Mouse (Mus musculus): Measurements from ENCODE around the gene Ust. TPM values are rescaled to one million over a fixed set of nuclear protein-coding genes. Genes with fewer than 3 reads are reported as not detected.

Ust gene
- polyA plus RNA-seq, 1 experiment from 2014 or later: 3.4 TPM

DNA sequence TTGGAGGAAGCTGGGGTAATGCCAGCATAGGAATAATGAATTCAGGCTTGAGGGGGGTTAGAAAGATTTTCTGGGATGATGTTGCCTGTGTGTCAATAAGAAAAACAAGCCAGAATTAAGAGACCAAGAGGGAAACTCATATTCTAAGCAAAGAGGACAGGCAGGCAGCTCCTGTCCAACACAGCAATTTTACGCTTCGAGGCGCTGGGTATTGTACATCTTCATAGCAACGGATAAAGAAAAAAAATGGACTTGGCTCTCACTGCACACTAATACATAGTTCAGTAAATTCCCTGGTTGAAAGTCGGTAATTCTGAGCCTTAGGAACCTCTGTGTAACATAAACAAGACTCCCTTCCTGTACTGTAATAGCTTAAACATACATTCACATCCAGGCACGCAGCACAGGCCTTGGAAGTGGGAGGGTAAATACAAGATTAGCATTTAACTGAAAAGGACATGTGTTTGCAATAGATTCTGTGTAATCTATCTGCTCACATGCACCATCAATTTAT is 99.1 kb downstream of the Ust start:
- Histone ChIP-seq H3K36me3 (ENCODE audit: control insufficient read depth, insufficient read depth, low read length) (no peaks in the 10 kb centered on the region), H3K4me3 (replicated peaks; ENCODE audit: low read length) (no peak overlapping the region), H3K27ac (ENCODE audit: low read length) (0 out of 2 replicates have a peak overlapping the region, but pooled peaks have one; percentile 34), H3K9ac (ENCODE audit: low read length) (no peak overlapping the region), H3K4me1 (ENCODE audit: control insufficient read depth, insufficient read depth, low read length) (peaks cover 4% of the 10 kb centered on the region; the same call in 1 of the 2 replicates), H3K27me3 (ENCODE audit: control insufficient read depth, insufficient read depth, low read length) (no peaks in the 10 kb centered on the region), H3K4me2 (ENCODE audit: low read depth, low read length) (no peak overlapping the region), H3K9me3 (replicated peaks; ENCODE audit: control insufficient read depth, low read length) (no peaks in the 10 kb centered on the region)
- WGBS: 34% methylated on average over 6 of the region's 6 CpGs
- peak; percentile 66; the same call in 1 of the 2 replicates for ATAC-seq (ENCODE audit: insufficient read depth, low FRiP score)

DNA sequence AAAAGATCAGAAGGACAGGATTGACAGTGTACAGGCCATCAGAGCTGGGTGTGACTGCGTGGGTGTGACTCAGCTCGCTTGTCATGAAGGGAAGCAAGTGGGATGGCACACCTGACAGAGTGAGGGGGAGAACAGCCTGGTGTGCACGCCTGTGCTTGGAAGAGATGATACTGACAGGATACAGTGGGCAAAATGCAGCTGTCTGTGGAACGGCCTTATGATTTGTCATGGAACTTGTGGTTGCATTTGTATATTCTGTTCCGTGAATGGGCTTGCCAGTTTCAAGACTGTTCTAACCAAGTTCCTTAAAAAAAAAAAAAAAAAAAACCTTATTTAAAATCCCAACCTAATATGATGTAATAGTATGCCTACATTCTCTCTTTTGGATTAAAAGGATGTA is 103.2 kb downstream of the Ust start:
- Histone ChIP-seq H3K9ac (ENCODE audit: low read length) (no peak overlapping the region), H3K4me2 (ENCODE audit: low read depth, low read length) (no peak overlapping the region), H3K9me3 (replicated peaks; ENCODE audit: control insufficient read depth, low read length) (no peaks in the 10 kb centered on the region), H3K4me1 (ENCODE audit: control insufficient read depth, insufficient read depth, low read length) (peaks cover 4% of the 10 kb centered on the region; the same call in 1 of the 2 replicates), H3K27ac (ENCODE audit: low read length) (no peak overlapping the region), H3K27me3 (ENCODE audit: control insufficient read depth, insufficient read depth, low read length) (no peaks in the 10 kb centered on the region), H3K36me3 (ENCODE audit: control insufficient read depth, insufficient read depth, low read length) (no peaks in the 10 kb centered on the region), H3K4me3 (replicated peaks; ENCODE audit: low read length) (no peak overlapping the region)
- 75% methylated on average over 5 of the region's 5 CpGs for WGBS
- ATAC-seq (ENCODE audit: insufficient read depth, low FRiP score): no peak

DNA sequence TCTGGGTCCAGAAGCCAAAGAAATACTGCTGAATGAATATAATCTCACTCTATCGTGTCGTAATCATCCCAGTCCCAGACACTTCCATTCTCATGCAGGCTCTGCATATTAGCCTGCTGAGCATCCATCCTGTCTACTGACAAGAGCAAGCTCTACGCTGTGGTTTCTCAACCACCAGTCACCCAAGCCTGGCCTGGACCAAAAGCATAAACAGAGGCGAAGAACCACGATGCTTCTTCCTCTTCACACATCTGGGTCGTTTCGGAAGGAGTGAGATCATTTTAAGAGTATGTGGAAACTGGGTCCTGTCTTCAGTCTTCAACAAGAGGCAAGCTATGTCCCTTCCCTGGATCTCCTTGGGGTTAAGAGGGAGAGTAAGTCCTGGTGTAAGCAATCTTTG is 103.6 kb downstream of the Ust start:
- no peaks in the 10 kb centered on the region for H3K36me3 ChIP-seq (ENCODE audit: control insufficient read depth, insufficient read depth, low read length)
- H3K4me2 ChIP-seq (ENCODE audit: low read depth, low read length): no peak overlapping the region

DNA sequence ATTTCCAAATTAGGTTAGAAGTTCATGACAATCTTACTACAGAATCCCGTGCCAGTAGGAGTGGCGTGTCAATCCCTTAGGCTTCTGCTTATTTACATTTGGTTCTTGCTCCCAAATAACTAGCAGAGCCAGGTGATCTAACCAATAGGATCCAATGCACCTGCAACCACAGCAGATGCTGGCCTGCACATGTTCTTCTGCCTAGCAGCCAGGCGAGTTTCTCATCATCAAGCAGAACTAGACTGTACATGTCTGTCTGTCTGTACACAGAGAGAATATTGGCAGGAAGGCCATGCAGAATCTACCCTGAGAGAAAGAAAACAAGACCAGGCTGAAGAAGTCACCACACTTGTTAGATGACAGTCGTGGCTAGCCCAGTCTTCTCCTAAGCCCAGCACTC is 113.5 kb downstream of the Ust start:
- WGBS: 71% methylated on average over 4 of the region's 4 CpGs
- H3K9me3 ChIP-seq (replicated peaks; ENCODE audit: control insufficient read depth, low read length): no peaks in the 10 kb centered on the region
- H3K4me1 ChIP-seq (ENCODE audit: control insufficient read depth, insufficient read depth, low read length): no peaks in the 10 kb centered on the region
- no peaks in the 10 kb centered on the region for H3K36me3 ChIP-seq (ENCODE audit: control insufficient read depth, insufficient read depth, low read length)
- H3K9ac ChIP-seq (ENCODE audit: low read length): no peak overlapping the region
- no peak overlapping the region for H3K4me3 ChIP-seq (replicated peaks; ENCODE audit: low read length)
- no peak overlapping the region for H3K27ac ChIP-seq (ENCODE audit: low read length)
- H3K27me3 ChIP-seq (ENCODE audit: control insufficient read depth, insufficient read depth, low read length): no peaks in the 10 kb centered on the region
- ATAC-seq (ENCODE audit: insufficient read depth, low FRiP score): peak; percentile 37; the same call in 1 of the 2 replicates
- H3K4me2 ChIP-seq (ENCODE audit: low read depth, low read length): no peak overlapping the region

More for the DNA sequence above, 103.6 kb downstream of the Ust start:
- H3K4me3 ChIP-seq (replicated peaks; ENCODE audit: low read length): no peak overlapping the region
- peaks cover 4% of the 10 kb centered on the region; the same call in 1 of the 2 replicates for H3K4me1 ChIP-seq (ENCODE audit: control insufficient read depth, insufficient read depth, low read length)
- WGBS: 80% methylated on average over 7 of the region's 7 CpGs
- no peak overlapping the region for H3K9ac ChIP-seq (ENCODE audit: low read length)
- no peaks in the 10 kb centered on the region for H3K9me3 ChIP-seq (replicated peaks; ENCODE audit: control insufficient read depth, low read length)
- no peaks in the 10 kb centered on the region for H3K27me3 ChIP-seq (ENCODE audit: control insufficient read depth, insufficient read depth, low read length)
- no peak for ATAC-seq (ENCODE audit: insufficient read depth, low FRiP score)
- no peak overlapping the region for H3K27ac ChIP-seq (ENCODE audit: low read length)

DNA sequence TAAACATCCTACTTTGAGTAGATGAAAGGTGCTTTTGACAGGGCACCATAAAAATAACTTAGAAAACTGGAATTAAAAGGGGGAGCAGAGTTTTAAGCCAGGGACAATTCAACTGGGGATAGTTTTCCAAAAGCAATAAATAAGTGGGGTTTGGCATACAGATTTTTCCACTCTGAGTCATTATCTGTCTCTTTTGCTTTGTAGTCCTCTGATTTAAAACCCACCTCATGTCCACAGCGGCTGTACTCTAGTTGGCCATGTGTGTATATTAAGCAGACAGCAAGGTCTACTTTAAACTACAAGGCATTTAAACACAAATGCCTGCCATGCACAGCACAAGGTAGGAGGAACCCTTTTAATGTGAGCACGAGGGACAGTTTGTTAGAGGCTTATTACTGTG is 126.4 kb downstream of the Ust start:
- no peaks in the 10 kb centered on the region for H3K27me3 ChIP-seq (ENCODE audit: control insufficient read depth, insufficient read depth, low read length)
- H3K4me2 ChIP-seq (ENCODE audit: low read depth, low read length): no peak overlapping the region
- H3K9ac ChIP-seq (ENCODE audit: low read length): no peak overlapping the region
- no peaks in the 10 kb centered on the region for H3K36me3 ChIP-seq (ENCODE audit: control insufficient read depth, insufficient read depth, low read length)
- H3K9me3 ChIP-seq (replicated peaks; ENCODE audit: control insufficient read depth, low read length): no peaks in the 10 kb centered on the region
- H3K4me1 ChIP-seq (ENCODE audit: control insufficient read depth, insufficient read depth, low read length): no peaks in the 10 kb centered on the region
- 64% methylated on average over 2 of the region's 2 CpGs for WGBS
- ATAC-seq (ENCODE audit: insufficient read depth, low FRiP score): no peak
- no peak overlapping the region for H3K4me3 ChIP-seq (replicated peaks; ENCODE audit: low read length)
- no peak overlapping the region for H3K27ac ChIP-seq (ENCODE audit: low read length)

DNA sequence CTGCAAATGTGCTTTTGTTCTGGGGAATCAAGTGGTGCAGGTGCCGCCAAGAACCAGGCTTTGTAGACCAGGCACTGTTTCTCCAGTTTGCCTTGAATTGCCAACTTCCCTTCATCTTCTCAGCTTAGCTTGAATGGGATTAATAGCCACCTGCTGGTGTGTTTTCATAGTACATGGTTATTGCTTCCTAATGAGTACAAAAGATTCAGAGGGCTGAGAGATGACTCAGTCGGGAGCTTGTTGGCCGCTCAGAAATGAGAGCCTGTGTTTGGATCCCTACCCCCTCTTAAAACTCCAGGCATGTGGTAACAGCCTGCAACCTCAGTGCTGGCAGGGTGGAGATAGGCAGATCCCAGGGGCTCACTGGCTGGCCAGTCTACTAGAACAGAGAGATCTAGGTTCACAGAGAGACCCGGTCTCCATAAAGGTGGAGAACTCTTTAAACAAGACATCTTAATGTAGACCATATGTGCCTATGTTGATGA is 127.3 kb downstream of the Ust start:
- WGBS: 70% methylated on average over 4 of the region's 4 CpGs
- no peak overlapping the region for H3K27ac ChIP-seq (ENCODE audit: low read length)
- no peak overlapping the region for H3K9ac ChIP-seq (ENCODE audit: low read length)
- no peak for ATAC-seq (ENCODE audit: insufficient read depth, low FRiP score)
- no peaks in the 10 kb centered on the region for H3K36me3 ChIP-seq (ENCODE audit: control insufficient read depth, insufficient read depth, low read length)
- H3K9me3 ChIP-seq (replicated peaks; ENCODE audit: control insufficient read depth, low read length): no peaks in the 10 kb centered on the region
- no peaks in the 10 kb centered on the region for H3K27me3 ChIP-seq (ENCODE audit: control insufficient read depth, insufficient read depth, low read length)
- H3K4me1 ChIP-seq (ENCODE audit: control insufficient read depth, insufficient read depth, low read length): no peaks in the 10 kb centered on the region
- H3K4me3 ChIP-seq (replicated peaks; ENCODE audit: low read length): no peak overlapping the region
- no peak overlapping the region for H3K4me2 ChIP-seq (ENCODE audit: low read depth, low read length)

DNA sequence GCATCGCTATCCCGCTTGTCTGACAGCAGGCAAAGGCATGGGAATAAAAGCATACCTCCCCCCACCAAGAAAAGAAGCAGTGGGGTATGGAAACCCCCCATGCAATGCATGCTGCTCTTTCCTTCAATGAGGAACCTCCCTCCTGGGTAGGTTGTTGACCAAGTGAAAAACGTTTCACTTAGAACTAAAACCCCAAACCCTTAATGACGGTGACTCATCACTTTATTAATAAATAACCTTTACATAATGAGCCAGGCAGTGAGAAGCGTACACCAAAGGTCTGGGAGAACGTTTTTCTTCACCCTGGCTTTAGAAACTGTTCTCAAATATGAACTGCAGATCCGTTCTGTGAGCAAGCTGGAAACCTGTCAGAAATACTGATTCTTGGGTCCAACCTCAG is 130.4 kb downstream of the Ust start:
- no peaks in the 10 kb centered on the region for H3K27me3 ChIP-seq (ENCODE audit: control insufficient read depth, insufficient read depth, low read length)
- no peak overlapping the region for H3K4me2 ChIP-seq (ENCODE audit: low read depth, low read length)
- H3K9ac ChIP-seq (ENCODE audit: low read length): no peak overlapping the region
- WGBS: 58% methylated on average over 7 of the region's 7 CpGs
- no peak for ATAC-seq (ENCODE audit: insufficient read depth, low FRiP score)
- no peaks in the 10 kb centered on the region for H3K36me3 ChIP-seq (ENCODE audit: control insufficient read depth, insufficient read depth, low read length)
- H3K4me3 ChIP-seq (replicated peaks; ENCODE audit: low read length): no peak overlapping the region
- no peak overlapping the region for H3K27ac ChIP-seq (ENCODE audit: low read length)
- H3K4me1 ChIP-seq (ENCODE audit: control insufficient read depth, insufficient read depth, low read length): no peaks in the 10 kb centered on the region
- H3K9me3 ChIP-seq (replicated peaks; ENCODE audit: control insufficient read depth, low read length): no peaks in the 10 kb centered on the region

DNA sequence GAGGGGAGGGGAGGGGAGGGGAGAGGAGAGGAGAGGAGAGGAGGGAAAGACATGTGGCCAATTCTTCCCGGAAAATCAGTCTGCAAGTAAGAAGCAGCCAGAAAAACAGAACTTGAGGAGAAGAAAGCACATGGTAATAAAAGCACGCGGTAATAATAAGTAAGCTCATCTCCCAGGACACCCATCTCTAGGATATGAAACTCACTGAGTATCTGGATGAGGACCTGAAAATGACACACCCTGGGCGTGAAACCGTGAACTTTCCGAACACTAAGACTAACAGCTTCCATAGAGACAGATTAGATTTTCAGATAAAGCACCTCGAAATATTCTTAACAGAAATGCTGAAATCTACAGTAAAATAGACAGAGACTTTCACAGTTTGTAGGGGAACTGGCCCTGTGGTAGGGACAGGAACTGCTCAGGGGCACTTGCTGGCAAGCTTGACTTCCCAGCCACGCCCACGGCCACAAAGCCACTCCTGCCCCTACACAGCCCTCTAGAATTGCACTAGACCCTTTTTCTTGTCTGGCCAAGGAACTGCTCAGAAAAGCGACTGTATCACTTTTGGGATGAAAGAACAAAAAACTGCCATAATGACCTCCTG is 148.6 kb downstream of the Ust start:
- Histone ChIP-seq H3K4me2 (ENCODE audit: low read depth, low read length) (no peak overlapping the region), H3K9ac (ENCODE audit: low read length) (no peak overlapping the region), H3K4me3 (replicated peaks; ENCODE audit: low read length) (no peak overlapping the region), H3K9me3 (replicated peaks; ENCODE audit: control insufficient read depth, low read length) (no peaks in the 10 kb centered on the region), H3K4me1 (ENCODE audit: control insufficient read depth, insufficient read depth, low read length) (no peaks in the 10 kb centered on the region), H3K27ac (ENCODE audit: low read length) (no peak overlapping the region), H3K36me3 (ENCODE audit: control insufficient read depth, insufficient read depth, low read length) (no peaks in the 10 kb centered on the region), H3K27me3 (ENCODE audit: control insufficient read depth, insufficient read depth, low read length) (no peaks in the 10 kb centered on the region)
- 71% methylated on average over 10 of the region's 10 CpGs for WGBS
- ATAC-seq (ENCODE audit: insufficient read depth, low FRiP score): no peak

DNA sequence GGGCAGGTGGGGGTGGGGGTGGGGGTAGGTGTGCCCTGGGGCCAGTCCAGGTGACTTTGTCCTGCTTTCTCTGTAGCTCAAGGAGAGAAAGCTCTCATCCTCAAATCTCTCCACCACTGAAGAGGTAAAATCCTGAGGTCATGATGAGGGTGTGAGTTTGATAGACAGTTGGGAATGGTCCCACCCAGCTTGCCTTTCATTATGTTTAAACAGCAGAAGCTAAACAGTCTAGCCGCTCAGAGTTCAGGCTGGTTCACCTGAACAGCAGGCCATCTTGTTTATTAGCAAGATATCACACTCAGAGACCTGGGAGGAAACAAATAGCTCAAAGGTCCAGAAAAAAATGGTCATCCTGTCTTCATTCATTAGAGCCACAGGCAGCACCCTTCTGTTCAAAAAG is 152.8 kb downstream of the Ust start:
- H3K36me3 ChIP-seq (ENCODE audit: control insufficient read depth, insufficient read depth, low read length): no peaks in the 10 kb centered on the region
- no peak overlapping the region for H3K4me2 ChIP-seq (ENCODE audit: low read depth, low read length)
- H3K9ac ChIP-seq (ENCODE audit: low read length): no peak overlapping the region
- H3K9me3 ChIP-seq (replicated peaks; ENCODE audit: control insufficient read depth, low read length): no peaks in the 10 kb centered on the region
- H3K27me3 ChIP-seq (ENCODE audit: control insufficient read depth, insufficient read depth, low read length): no peaks in the 10 kb centered on the region
- H3K4me3 ChIP-seq (replicated peaks; ENCODE audit: low read length): no peak overlapping the region
- no peaks in the 10 kb centered on the region for H3K4me1 ChIP-seq (ENCODE audit: control insufficient read depth, insufficient read depth, low read length)
- 16% methylated on average over 1 of the region's 1 CpGs for WGBS
- H3K27ac ChIP-seq (ENCODE audit: low read length): no peak overlapping the region
- no peak for ATAC-seq (ENCODE audit: insufficient read depth, low FRiP score)

All from stomach, embryonic 16.5 days (tissue).